Mouse (Mus musculus) lung, postnatal 4 days (tissue): Measurements from ENCODE around the gene Klhl25.
"Not testable (repeated sequence)": the region's sequence is repeated elsewhere in the genome, so short reads cannot be mapped to it uniquely, and the experiment has no call there.

Source experiments
- DNase-seq, 2 experiments: peaks; one replicate each; pipeline ENCODE4 v3.0.0; 2021

Gene Klhl25

GRCm38 (mm10) chr7:75879436-75879835 lies 31.3 kb downstream of the Klhl25 start:
- DNase-seq: not testable (repeated sequence)

- no peak for DNase-seq
These were observed 32.1 kb downstream of the Klhl25 start for GRCm38 (mm10) chr7:75880236-75880635.

- DNase-seq: peak; percentile 80 to 89
These were observed 32.5 kb downstream of the Klhl25 start for GRCm38 (mm10) chr7:75880650-75881049.

- DNase-seq: no peak
These were observed 33.3 kb downstream of the Klhl25 start for GRCm38 (mm10) chr7:75881376-75881775.

GRCm38 (mm10) chr7:75881791-75882190 lies 33.7 kb downstream of the Klhl25 start:
- no peak for DNase-seq

- DNase-seq: no peak
These were observed 43.4 kb downstream of the Klhl25 start for GRCm38 (mm10) chr7:75891466-75891865.

- no peak for DNase-seq
These were observed 44.6 kb downstream of the Klhl25 start for GRCm38 (mm10) chr7:75892737-75893136.

- DNase-seq: no peak
These were observed 45.6 kb downstream of the Klhl25 start for GRCm38 (mm10) chr7:75893709-75894108.

GRCm38 (mm10) chr7:75897041-75897440 lies 48.9 kb downstream of the Klhl25 start:
- DNase-seq: no peak

- DNase-seq: no peak
These were observed 51.0 kb downstream of the Klhl25 start for GRCm38 (mm10) chr7:75899102-75899501.

- no peak for DNase-seq
These were observed 51.4 kb downstream of the Klhl25 start for GRCm38 (mm10) chr7:75899517-75899916.

- DNase-seq: no peak
These were observed 51.8 kb downstream of the Klhl25 start for GRCm38 (mm10) chr7:75899954-75900353.

GRCm38 (mm10) chr7:75905145-75905544 lies 57.0 kb downstream of the Klhl25 start:
- DNase-seq: no peak

GRCm38 (mm10) chr7:75910035-75910651 lies 62.0 kb downstream of the Klhl25 start:
- DNase-seq: peak; percentile 39 to 57

GRCm38 (mm10) chr7:75910652-75911035 lies 62.5 kb downstream of the Klhl25 start:
- DNase-seq: no peak

- peak; percentile 79 to 82 for DNase-seq
These were observed 65.8 kb downstream of the Klhl25 start for GRCm38 (mm10) chr7:75913952-75914351.

GRCm38 (mm10) chr7:75915550-75915949 lies 67.4 kb downstream of the Klhl25 start:
- not testable (repeated sequence) for DNase-seq

GRCm38 (mm10) chr7:75917662-75918061 lies 69.6 kb downstream of the Klhl25 start:
- no peak for DNase-seq

GRCm38 (mm10) chr7:75919745-75920144 lies 71.6 kb downstream of the Klhl25 start:
- DNase-seq: not testable (repeated sequence)
